Mouse (Mus musculus) ES-E14 (cell line): Measurements from ENCODE around the gene Arhgef10l. TPM values are rescaled to one million over a fixed set of nuclear protein-coding genes. Genes with fewer than 3 reads are reported as not detected.

Experiments used
- DNase-seq: peaks from one replicate; pipeline ENCODE4 v3.0.0-alpha.2; 2013; ENCODE audit warnings: low read depth, low spot score
- H3K27ac ChIP-seq: 2 replicates; pipeline ENCODE4 v1.5.1; 2012; ENCODE audit warnings: low read depth, mild to moderate bottlenecking, low read length, moderate library complexity, mixed read lengths; ENCODE audit not compliant: poor library complexity, insufficient read depth, severe bottlenecking
- H3K36me3 ChIP-seq: 2 replicates; pipeline ENCODE4 v1.6.1; 2012; ENCODE audit warnings: mild to moderate bottlenecking, low read length, moderate library complexity, mixed read lengths; ENCODE audit not compliant: control insufficient read depth, poor library complexity, insufficient read depth, severe bottlenecking
- H3K4me1 ChIP-seq, 2 experiments: fragments of 150-350 bp in 1 of 2; sonication (generic) in 1 of 2; 2 replicates each; pipeline ENCODE4 v1.6.1; 2012; ENCODE audit warnings: low read length in 2 of 2, mild to moderate bottlenecking in 1 of 2, mixed read lengths in 1 of 2; ENCODE audit not compliant: control insufficient read depth in 2 of 2, insufficient read depth in 2 of 2, poor library complexity in 1 of 2
- H3K4me3 ChIP-seq, 2 experiments: fragments of 150-350 bp in 1 of 2; sonication (generic) in 1 of 2; 2 replicates each; pipeline ENCODE4 v1.5.1; 2012; ENCODE audit warnings: low read length in 2 of 2, low read depth in 1 of 2, mild to moderate bottlenecking in 1 of 2, mixed read lengths in 1 of 2; ENCODE audit not compliant: insufficient read depth in 1 of 2, poor library complexity in 1 of 2, severe bottlenecking in 1 of 2
- H3K9ac ChIP-seq: 2 replicates; pipeline ENCODE4 v1.6.1; 2012; ENCODE audit warnings: low read depth, mild to moderate bottlenecking, low read length, mixed read lengths; ENCODE audit not compliant: poor library complexity, insufficient read depth, severe bottlenecking
- H3K9me3 ChIP-seq: fragments of 150-350 bp; sonication (generic); 2 replicates; pipeline ENCODE4 v1.6.1; 2012; ENCODE audit warnings: low read depth, mild to moderate bottlenecking, low read length; ENCODE audit not compliant: control insufficient read depth, insufficient read depth
- CHD2 ChIP-seq: IDR thresholded peaks from 2 replicates; pipeline ENCODE4 v1.6.1; 2014; ENCODE audit warnings: mild to moderate bottlenecking, low read depth, low read length, inconsistent platforms
- HCFC1 ChIP-seq: IDR thresholded peaks from 2 replicates; pipeline ENCODE4 v1.6.1; 2012; ENCODE audit warnings: low read length, inconsistent platforms, borderline replicate concordance; ENCODE audit not compliant: insufficient read depth
- MAFK ChIP-seq: IDR thresholded peaks from 2 replicates; pipeline ENCODE4 v1.6.1; 2014; ENCODE audit warnings: mild to moderate bottlenecking, low read depth, low read length, inconsistent platforms; ENCODE audit not compliant: insufficient read depth
- ZC3H11A ChIP-seq: IDR thresholded peaks from 2 replicates; pipeline ENCODE4 v1.6.1; 2012; ENCODE audit warnings: low read depth, mild to moderate bottlenecking, inconsistent platforms, low read length, borderline replicate concordance
- ZNF384 ChIP-seq: IDR thresholded peaks from 2 replicates; pipeline ENCODE4 v1.6.1; 2012; ENCODE audit warnings: low read depth, low read length, inconsistent platforms
- in situ Hi-C, 2 experiments: fragments of 600-800 bp; cut with MboI; formaldehyde crosslinking; loops; one replicate each; pipeline ENCODE4 v1.15.1; 2025; ENCODE audit warnings: low sequenced_read_pairs in 2 of 2, inconsistent platforms in 1 of 2; ENCODE audit not compliant: unreplicated experiment in 2 of 2
- total RNA-seq: library from RNA; depleted of rRNA; stranded (reverse); fragments of 300-350 nt; gene quantifications from 2 replicates; pipeline ENCODE4 v1.2.3, GENCODE M21; 2012

Arhgef10l gene
- total RNA-seq, 1 experiment: 14.8 TPM

DNA sequence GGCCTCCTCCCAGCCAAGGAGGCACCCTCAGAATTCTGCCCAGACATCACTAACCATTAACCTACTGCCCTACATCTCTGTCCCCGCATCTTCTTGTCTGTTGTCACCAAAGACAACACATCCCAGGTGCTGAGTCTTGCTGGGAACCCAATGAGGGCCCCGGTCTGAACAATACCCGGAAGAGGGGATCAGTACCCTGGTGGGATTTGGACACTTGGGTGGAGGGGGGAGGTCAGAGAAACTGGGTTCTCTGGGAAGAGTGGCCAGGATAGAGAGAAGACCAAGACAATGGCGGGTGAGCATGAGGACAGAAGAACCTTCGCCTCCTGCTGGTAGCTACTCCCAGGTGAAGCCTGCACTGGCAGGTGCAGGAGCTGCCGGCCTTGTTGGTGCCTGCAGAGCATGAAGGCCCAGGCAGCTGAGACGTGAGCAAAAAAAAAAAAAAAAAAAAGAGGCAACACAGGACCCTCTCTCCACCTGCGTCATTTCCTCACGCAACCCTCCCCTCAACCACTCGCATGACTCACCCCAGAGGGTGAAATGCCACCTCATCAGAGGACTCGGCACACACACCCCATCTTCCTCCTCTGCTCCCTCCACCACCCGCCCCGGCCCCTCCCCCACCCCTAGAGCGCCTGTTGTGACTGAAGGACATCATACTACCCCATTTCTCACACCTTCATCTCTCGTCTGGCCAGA lies 83.3 kb downstream of the Arhgef10l start:
- peaks cover 16% of the 10 kb centered on the region; the same call in 1 of the 2 replicates for H3K36me3 ChIP-seq
- no peak overlapping the region for H3K27ac ChIP-seq
- TF ChIP-seq ZC3H11A: no peak
- no peak for TF ChIP-seq CHD2
- no peak for TF ChIP-seq ZNF384
- TF ChIP-seq HCFC1: no peak
- no peak for TF ChIP-seq MAFK
- H3K4me1 ChIP-seq: peaks cover 1 to 4% of the 10 kb centered on the region in 2 experiments; a peak in 1 of 4 replicates
- in situ Hi-C loops: no loop called here
- H3K9me3 ChIP-seq: no peaks in the 10 kb centered on the region
- H3K4me3 ChIP-seq: no peak overlapping the region
- no peak for DNase-seq
- no peak overlapping the region for H3K9ac ChIP-seq

GRCm38 (mm10) chr4:140581730-140582389 lies 84.0 kb downstream of the Arhgef10l start:
- TF ChIP-seq CHD2: no peak
- TF ChIP-seq HCFC1: no peak
- TF ChIP-seq ZC3H11A: no peak
- TF ChIP-seq ZNF384: no peak
- TF ChIP-seq MAFK: no peak
- Histone ChIP-seq H3K4me1 (0 out of 4 replicates have a peak, but pooled peaks cover 1 to 4% of the 10 kb centered on the region in 2 experiments), H3K9ac (no peak overlapping the region), H3K36me3 (peaks cover 17% of the 10 kb centered on the region), H3K4me3 (no peak overlapping the region), H3K9me3 (no peaks in the 10 kb centered on the region), H3K27ac (no peak overlapping the region)
- DNase-seq: no peak
- in situ Hi-C loops: no loop called here

DNA sequence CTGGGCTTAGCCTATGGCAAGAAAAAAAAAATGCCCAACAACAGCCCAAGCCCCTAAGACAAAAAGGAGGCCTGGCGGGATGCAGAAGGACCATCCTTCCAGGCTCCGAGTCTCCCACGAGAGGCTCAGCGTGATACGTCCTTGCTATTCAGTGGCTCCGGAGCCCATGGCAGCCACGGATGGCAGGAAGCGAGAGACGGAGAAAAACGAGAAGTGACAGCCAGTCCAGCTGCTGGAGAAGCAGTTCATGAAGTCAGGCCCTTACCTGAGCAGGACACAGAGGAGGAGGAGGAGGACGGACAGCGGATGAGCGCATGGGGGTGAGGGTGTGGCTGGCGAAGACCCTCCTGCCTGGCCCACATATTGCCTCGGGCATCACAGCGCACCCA lies 84.5 kb downstream of the Arhgef10l start:
- no peaks in the 10 kb centered on the region for H3K4me1 ChIP-seq
- DNase-seq: no peak
- peaks cover 17% of the 10 kb centered on the region for H3K36me3 ChIP-seq
- in situ Hi-C loops: no loop called here
- H3K27ac ChIP-seq: no peak overlapping the region
- no peak overlapping the region for H3K9ac ChIP-seq
- H3K9me3 ChIP-seq: no peaks in the 10 kb centered on the region
- TF ChIP-seq ZC3H11A: no peak
- H3K4me3 ChIP-seq: no peak overlapping the region

- TF ChIP-seq CHD2: no peak
- no peak for TF ChIP-seq ZNF384
- no peak for TF ChIP-seq MAFK
- no peak for TF ChIP-seq ZC3H11A
- no peak for TF ChIP-seq HCFC1
- DNase-seq: no peak
- no peak overlapping the region for H3K27ac ChIP-seq
- H3K9me3 ChIP-seq: no peaks in the 10 kb centered on the region
- no peak overlapping the region for H3K9ac ChIP-seq
- no peaks in the 10 kb centered on the region for H3K4me1 ChIP-seq
- peaks cover 17% of the 10 kb centered on the region for H3K36me3 ChIP-seq
- in situ Hi-C loops: no loop called here
- no peak overlapping the region for H3K4me3 ChIP-seq
Observed at GRCm38 (mm10) chr4:140580866-140581265, 84.9 kb downstream of the Arhgef10l start.

DNA sequence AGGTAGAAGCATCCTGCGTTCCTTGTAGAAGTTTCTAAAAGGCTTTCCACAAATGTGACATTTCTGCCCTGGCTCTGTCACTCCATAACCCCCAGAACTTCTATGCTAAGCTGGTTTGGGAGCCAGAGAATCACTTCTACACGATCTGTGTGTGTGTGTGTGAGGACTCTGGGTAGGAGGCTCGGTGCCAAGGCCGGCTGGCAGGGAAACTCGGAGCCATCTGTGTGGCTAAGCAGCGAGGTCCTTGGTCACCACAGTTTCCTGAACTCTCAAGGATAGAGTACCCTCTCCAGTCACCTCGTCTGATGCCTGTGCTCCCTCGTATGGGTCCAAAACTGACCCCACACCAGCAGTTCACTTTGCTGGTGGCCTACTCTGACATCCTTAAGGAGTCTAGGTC lies 86.2 kb downstream of the Arhgef10l start:
- Histone ChIP-seq H3K9ac (no peak overlapping the region), H3K4me3 (no peak overlapping the region), H3K9me3 (no peaks in the 10 kb centered on the region), H3K36me3 (peaks cover 24% of the 10 kb centered on the region), H3K4me1 (no peaks in the 10 kb centered on the region), H3K27ac (no peak overlapping the region)
- no peak for DNase-seq
- in situ Hi-C loops: no loop called here
- TF ChIP-seq CHD2 (no peak), ZNF384 (no peak), HCFC1 (no peak), MAFK (no peak)
